Mouse (Mus musculus) heart, postnatal 0 days (tissue): ENCODE measurements at regions not wholly inside any gene's neighbourhood (a gene's known extent, or its start where the extent isn't known, plus 50 kb on each side); places are given as distances from the start of the nearest gene placed in this dataset.

Experiments used
- ATAC-seq: fragments of 200-750 bp; cut with Nextera tagmentation; 2 replicates; pipeline ENCODE4 v1.8.0; 2017; ENCODE audit warnings: low read depth, moderate number of reproducible peaks, moderate library complexity; ENCODE audit not compliant: insufficient read depth
- DNase-seq: peaks from one replicate; pipeline ENCODE4 v3.0.0-alpha.2; 2016; ENCODE audit warnings: low spot score
- H3K27ac ChIP-seq: fragments of 300-500 bp; sonication (generic); 2 replicates; pipeline ENCODE4 v1.5.1; 2014; ENCODE audit warnings: low read depth, mild to moderate bottlenecking
- H3K27me3 ChIP-seq: fragments of 300-500 bp; sonication (generic); 2 replicates; pipeline ENCODE4 v1.6.1; 2014; ENCODE audit warnings: low read length, mixed read lengths; ENCODE audit not compliant: control insufficient read depth, insufficient read depth
- H3K36me3 ChIP-seq: fragments of 300-500 bp; sonication (generic); replicated peaks from 2 replicates; pipeline ENCODE4 v1.6.1; 2014; ENCODE audit warnings: low read length, mixed read lengths; ENCODE audit not compliant: control insufficient read depth, insufficient read depth
- H3K4me1 ChIP-seq: fragments of 300-500 bp; sonication (generic); 2 replicates; pipeline ENCODE4 v1.6.1; 2014; ENCODE audit warnings: antibody characterized with exemption; ENCODE audit not compliant: control insufficient read depth, insufficient read depth
- H3K4me2 ChIP-seq: fragments of 300-500 bp; sonication (generic); 2 replicates; pipeline ENCODE4 v1.6.1; 2014; ENCODE audit warnings: low read depth, mild to moderate bottlenecking, low read length, moderate library complexity
- H3K4me3 ChIP-seq: fragments of 300-500 bp; sonication (generic); 2 replicates; pipeline ENCODE4 v1.5.1; 2014; ENCODE audit warnings: low read depth, low read length
- H3K9ac ChIP-seq: fragments of 300-500 bp; sonication (generic); replicated peaks from 2 replicates; pipeline ENCODE4 v1.6.1; 2014; ENCODE audit warnings: low read depth, low read length, mixed read lengths
- H3K9me3 ChIP-seq: fragments of 300-500 bp; sonication (generic); replicated peaks from 2 replicates; pipeline ENCODE4 v1.6.1; 2016; ENCODE audit warnings: low read length; ENCODE audit not compliant: control insufficient read depth
- CTCF ChIP-seq: IDR thresholded peaks from 2 replicates; pipeline ENCODE4 v1.5.1; 2016; ENCODE audit warnings: antibody characterized with exemption, control low read depth, low read depth
- EP300 ChIP-seq: IDR thresholded peaks from 2 replicates; pipeline ENCODE4 v1.6.1; 2016; ENCODE audit warnings: antibody characterized with exemption, low read depth
- WGBS: fragments of 180-500 bp; shearing (Covaris S2); extraction: QIAGEN DNeasy Blood & Tissue Kit; methylation state at CpG from one replicate; pipeline ENCODE4 v1.1.7; 2014; 5-methylcytosine and 5-hydroxymethylcytosine counted together

DNA sequence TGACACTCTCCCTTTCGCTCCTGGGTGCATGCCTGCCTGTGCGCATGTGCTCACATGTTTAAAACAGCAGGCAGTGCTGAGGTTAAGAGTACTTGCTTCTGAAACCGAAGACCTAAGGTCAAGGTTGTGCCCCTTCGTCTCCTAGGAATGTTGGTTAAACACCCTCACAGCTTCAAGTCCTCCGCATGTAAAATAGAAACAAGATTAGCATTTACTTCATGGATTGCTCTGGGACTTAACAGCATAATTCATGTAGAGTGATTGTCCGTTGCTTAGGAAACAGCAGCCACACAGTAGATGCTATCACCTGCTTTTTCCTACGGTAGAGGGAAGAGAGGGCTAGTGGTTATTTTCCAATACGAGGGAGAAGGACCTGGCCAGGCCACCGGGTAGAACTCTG, 107.4 kb upstream of the Pum3 start:
- H3K4me1 ChIP-seq, result no peaks in the 10 kb centered on the region
- H3K27ac ChIP-seq, result no peak overlapping the region
- no peak overlapping the region for H3K9ac ChIP-seq
- ATAC-seq (no peak), DNase-seq (no peak)
- no peak for TF ChIP-seq CTCF
- H3K36me3 ChIP-seq, result no peaks in the 10 kb centered on the region
- H3K4me2 ChIP-seq, result no peak overlapping the region
- no peaks in the 10 kb centered on the region for H3K27me3 ChIP-seq
- H3K9me3 ChIP-seq, result no peaks in the 10 kb centered on the region
- H3K4me3 ChIP-seq, result no peak overlapping the region
- 67% methylated on average over 9 of the region's 9 CpGs for WGBS

DNA sequence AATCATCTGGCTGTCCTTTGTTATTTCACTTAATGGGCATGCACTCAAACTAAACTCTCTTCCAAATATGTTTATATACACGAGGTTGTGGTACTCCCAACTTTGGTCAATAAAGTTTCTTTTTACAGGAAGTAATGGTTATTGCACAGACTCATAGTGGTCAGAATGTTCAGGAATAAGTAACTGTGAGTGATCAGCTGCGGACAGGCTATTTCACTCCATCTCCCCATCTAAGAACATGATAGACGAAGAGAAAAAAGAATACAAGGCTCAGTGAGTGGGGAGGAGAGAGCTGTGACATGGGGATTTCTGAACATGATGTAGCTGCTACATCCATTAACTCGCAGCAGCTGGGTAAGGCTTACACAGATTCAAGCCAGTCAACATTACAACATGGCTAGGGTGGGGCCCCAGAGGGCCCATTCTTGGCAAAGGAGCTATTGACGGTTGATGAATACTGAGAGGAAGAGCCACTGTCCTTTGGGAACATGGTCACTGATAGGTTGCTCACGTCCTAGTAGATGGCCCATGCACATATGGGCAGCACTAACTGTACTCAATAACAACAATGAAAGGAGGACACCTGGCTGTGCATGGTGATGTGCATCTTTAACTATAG, 98.4 kb upstream of the Pum3 start:
- Histone ChIP-seq H3K27ac (no peak overlapping the region), H3K9ac (no peak overlapping the region), H3K9me3 (no peaks in the 10 kb centered on the region), H3K27me3 (no peaks in the 10 kb centered on the region), H3K4me2 (no peak overlapping the region), H3K4me1 (no peaks in the 10 kb centered on the region), H3K36me3 (no peaks in the 10 kb centered on the region), H3K4me3 (no peak overlapping the region)
- ATAC-seq, result no peak
- 76% methylated on average over 6 of the region's 6 CpGs for WGBS
- no peak for DNase-seq
- no peak for TF ChIP-seq EP300
- no peak for TF ChIP-seq CTCF

DNA sequence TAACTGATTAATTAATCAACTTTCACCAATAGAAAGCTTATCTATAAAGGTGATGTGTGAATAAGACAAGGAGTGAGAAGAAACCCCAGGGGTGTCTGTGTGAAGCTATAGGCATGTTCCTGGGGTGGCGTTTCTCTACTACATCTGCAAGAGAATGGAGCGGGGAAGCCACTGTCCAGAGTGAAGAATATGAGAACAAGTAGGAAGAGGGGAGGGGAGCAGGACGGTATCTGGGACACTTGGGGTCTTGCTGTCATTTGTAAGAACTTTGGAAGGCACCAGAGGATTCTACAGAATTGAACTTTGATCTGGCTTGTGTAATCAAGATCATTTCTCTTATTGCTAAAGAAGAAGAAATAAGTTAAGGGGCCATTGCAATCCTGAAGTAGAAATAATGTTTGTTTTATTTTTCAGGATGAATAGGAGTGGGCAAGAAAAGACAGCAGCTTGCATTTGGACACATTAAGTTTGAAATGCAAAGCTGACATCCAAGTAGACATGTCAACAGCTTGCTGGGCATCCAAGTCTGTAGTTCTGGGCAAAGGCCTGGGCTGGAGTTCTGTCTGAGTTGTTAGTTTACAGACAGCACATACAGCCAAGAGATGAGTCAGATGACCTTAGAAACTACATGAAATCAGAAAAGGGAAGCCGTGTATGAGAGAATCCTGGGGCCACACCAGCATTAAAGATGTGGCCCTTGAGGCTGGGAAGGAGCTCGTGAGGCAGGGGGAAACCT, 89.9 kb upstream of the Pum3 start:
- Histone ChIP-seq H3K4me1 (no peaks in the 10 kb centered on the region), H3K4me3 (no peak overlapping the region), H3K9me3 (no peaks in the 10 kb centered on the region), H3K9ac (no peak overlapping the region), H3K27ac (no peak overlapping the region), H3K27me3 (no peaks in the 10 kb centered on the region), H3K36me3 (no peaks in the 10 kb centered on the region), H3K4me2 (no peak overlapping the region)
- TF ChIP-seq CTCF, result no peak
- TF ChIP-seq EP300, result no peak
- ATAC-seq, result no peak
- 73% methylated on average over 5 of the region's 5 CpGs for WGBS
- DNase-seq, result no peak

DNA sequence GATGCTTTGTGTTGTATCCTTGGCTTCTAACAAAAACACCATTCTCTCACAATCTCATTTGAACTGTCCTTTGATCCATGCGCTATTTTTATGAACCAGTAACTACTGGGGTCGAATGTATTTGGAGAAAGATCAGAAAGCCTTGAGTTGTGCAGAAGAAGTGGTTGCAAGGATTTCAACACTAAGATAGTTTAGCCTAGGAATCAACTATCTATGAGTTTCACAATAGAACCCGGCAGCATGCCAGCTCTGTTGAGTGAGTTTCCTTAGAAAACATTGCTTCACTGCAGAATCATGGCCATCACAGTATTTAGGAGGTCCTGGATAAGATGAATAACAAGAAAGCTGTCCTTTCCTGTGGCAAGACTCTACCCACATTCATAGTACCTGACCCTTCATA, 84.6 kb upstream of the Pum3 start:
- Histone ChIP-seq H3K4me1 (no peaks in the 10 kb centered on the region), H3K36me3 (no peaks in the 10 kb centered on the region), H3K9ac (no peak overlapping the region), H3K4me3 (no peak overlapping the region), H3K27me3 (no peaks in the 10 kb centered on the region), H3K27ac (no peak overlapping the region), H3K9me3 (no peaks in the 10 kb centered on the region), H3K4me2 (no peak overlapping the region)
- WGBS, result 67% methylated on average over 3 of the region's 3 CpGs
- DNase-seq (no peak), ATAC-seq (no peak)
- TF ChIP-seq CTCF (no peak), EP300 (no peak)

GRCm38 (mm10) chr19:27513535-27513934, 83.9 kb upstream of the Pum3 start:
- ATAC-seq (no peak), DNase-seq (no peak)
- H3K4me1 ChIP-seq, result no peaks in the 10 kb centered on the region
- no peak overlapping the region for H3K4me2 ChIP-seq
- H3K9me3 ChIP-seq, result no peaks in the 10 kb centered on the region
- TF ChIP-seq CTCF (no peak), EP300 (no peak)
- H3K36me3 ChIP-seq, result no peaks in the 10 kb centered on the region
- H3K4me3 ChIP-seq, result no peak overlapping the region
- no peak overlapping the region for H3K9ac ChIP-seq
- H3K27me3 ChIP-seq, result no peaks in the 10 kb centered on the region
- no peak overlapping the region for H3K27ac ChIP-seq
- WGBS, result 44% methylated on average over 1 of the region's 1 CpGs

GRCm38 (mm10) chr19:27511340-27511739, 81.7 kb upstream of the Pum3 start:
- Histone ChIP-seq H3K27me3 (no peaks in the 10 kb centered on the region), H3K27ac (no peak overlapping the region), H3K4me2 (no peak overlapping the region), H3K9ac (no peak overlapping the region), H3K4me3 (no peak overlapping the region), H3K4me1 (no peaks in the 10 kb centered on the region), H3K9me3 (no peaks in the 10 kb centered on the region), H3K36me3 (no peaks in the 10 kb centered on the region)
- TF ChIP-seq EP300 (no peak), CTCF (no peak)
- ATAC-seq (no peak), DNase-seq (no peak)
- WGBS, result 44% methylated on average over 6 of the region's 6 CpGs
